In the genomic region with DNA sequence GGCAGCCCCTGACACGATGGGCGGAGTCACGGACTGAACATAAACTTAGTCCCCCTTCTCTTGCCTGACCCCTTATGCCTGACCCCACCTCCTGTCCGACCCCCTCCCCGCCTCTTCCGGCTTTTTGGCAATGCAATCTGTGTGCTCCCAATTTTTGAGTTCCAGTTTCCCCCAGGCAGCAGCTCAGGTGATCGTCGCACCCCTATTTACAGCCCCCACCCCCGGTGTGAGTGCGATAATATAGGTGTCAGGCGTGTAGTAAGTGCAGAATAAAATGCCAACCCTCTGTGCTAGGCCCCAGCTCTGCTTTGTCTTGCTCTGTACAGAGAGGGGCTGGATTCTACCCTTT, we compare ENCODE assay signal across 10 mouse cellular contexts. TPM values are rescaled to one million over a fixed set of nuclear protein-coding genes. Genes with fewer than 3 reads are reported as not detected.
"Had no signal": no experiment of that assay in that cellular context is flagged by ENCODE, and none has a peak within 500 bp of the region (broad histone marks: within the 10 kb centered on the region; RNA-seq: fewer than 3 reads in every experiment).

No protein-coding gene starts in this region.

- ATAC-seq: midbrain, embryonic 15.5 days had no signal

- H3K9ac ChIP-seq: liver, embryonic 15.5 days; liver, postnatal 0 days; midbrain, embryonic 12.5 days; midbrain, embryonic 15.5 days; neural tube, embryonic 12.5 days; stomach, embryonic 15.5 days had no signal

- H3K4me3 ChIP-seq: liver, embryonic 13.5 days; liver, embryonic 15.5 days; midbrain, embryonic 12.5 days; midbrain, embryonic 15.5 days; neural tube, embryonic 12.5 days; stomach, embryonic 15.5 days had no signal

- H3K27me3 ChIP-seq: liver, embryonic 13.5 days; liver, embryonic 15.5 days; neural tube, embryonic 12.5 days; stomach, embryonic 15.5 days had no signal

- H3K4me2 ChIP-seq: liver, embryonic 13.5 days; liver, embryonic 15.5 days; midbrain, embryonic 12.5 days; midbrain, embryonic 15.5 days; stomach, embryonic 15.5 days had no signal

- H3K27ac ChIP-seq: liver, embryonic 13.5 days; liver, embryonic 15.5 days; macrophage; midbrain, embryonic 12.5 days; midbrain, embryonic 15.5 days; neural tube, embryonic 12.5 days; stomach, embryonic 15.5 days; stomach, postnatal 0 days had no signal

- H3K4me1 ChIP-seq: midbrain, embryonic 12.5 days; neural tube, embryonic 12.5 days had no signal

- H3K36me3 ChIP-seq: liver, embryonic 13.5 days; liver, embryonic 15.5 days; midbrain, embryonic 12.5 days; midbrain, embryonic 15.5 days; neural tube, embryonic 12.5 days; stomach, embryonic 15.5 days had no signal

- H3K9me3 ChIP-seq: liver, embryonic 13.5 days; liver, embryonic 15.5 days; megakaryocyte, embryonic 14.5 days; midbrain, embryonic 15.5 days; neural tube, embryonic 12.5 days; stomach, embryonic 15.5 days had no signal

RNA-seq across cellular contexts. Expression of a gene that starts 14.7 kb away (rescaled TPM):
- polyA plus RNA-seq: macrophage had no signal
